Mouse (Mus musculus): ENCODE measurements at regions not wholly inside any gene's neighbourhood (a gene's known extent, or its start where the extent isn't known, plus 50 kb on each side); places are given as distances from the start of the nearest gene placed in this dataset.
A peak's percentile ranks its signal among the peaks of the same experiment; 100 is the strongest.
"Not testable (repeated sequence)": the region's sequence is repeated elsewhere in the genome, so short reads cannot be mapped to it uniquely, and the experiment has no call there.

DNA sequence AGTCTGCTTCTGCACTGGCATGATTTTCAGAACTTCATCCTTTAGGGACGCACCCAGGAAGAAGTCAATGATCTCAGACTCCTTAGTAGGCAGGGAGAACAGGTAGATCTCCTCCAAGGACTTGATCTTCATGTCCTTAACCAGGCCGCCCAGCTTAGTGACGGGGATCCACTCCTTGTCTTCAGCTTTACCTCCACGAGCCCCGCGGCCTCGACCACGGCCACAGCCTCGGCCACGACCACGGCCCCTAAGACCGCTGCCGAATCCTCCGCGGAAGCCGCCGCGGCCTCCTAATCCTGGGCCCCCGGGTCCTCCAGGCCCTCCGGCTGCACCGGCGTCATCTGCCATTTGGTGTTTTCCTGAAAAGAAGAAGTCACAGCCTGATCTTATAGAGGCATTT, 128.0 kb upstream of the Stt3b start:
- not testable (repeated sequence) for H3K4me2 ChIP-seq (replicated peaks; ENCODE audit: low read depth, low read length); H3K27ac ChIP-seq (ENCODE audit: low read depth, low read length); H3K9ac ChIP-seq (ENCODE audit: low read depth, low read length); ATAC-seq (ENCODE audit: low FRiP score); H3K36me3 ChIP-seq (ENCODE audit: control insufficient read depth, insufficient read depth, low read length); H3K9me3 ChIP-seq (ENCODE audit: control insufficient read depth, low read length); H3K4me3 ChIP-seq (ENCODE audit: low read depth, low read length); H3K4me1 ChIP-seq (replicated peaks; ENCODE audit: control insufficient read depth, insufficient read depth, low read length); H3K27me3 ChIP-seq (ENCODE audit: control insufficient read depth, insufficient read depth, low read length); DNase-seq (ENCODE audit: low spot score)
- whole genome bisulfite sequencing: 96% methylated on average over 17 of the region's 22 CpGs

DNA sequence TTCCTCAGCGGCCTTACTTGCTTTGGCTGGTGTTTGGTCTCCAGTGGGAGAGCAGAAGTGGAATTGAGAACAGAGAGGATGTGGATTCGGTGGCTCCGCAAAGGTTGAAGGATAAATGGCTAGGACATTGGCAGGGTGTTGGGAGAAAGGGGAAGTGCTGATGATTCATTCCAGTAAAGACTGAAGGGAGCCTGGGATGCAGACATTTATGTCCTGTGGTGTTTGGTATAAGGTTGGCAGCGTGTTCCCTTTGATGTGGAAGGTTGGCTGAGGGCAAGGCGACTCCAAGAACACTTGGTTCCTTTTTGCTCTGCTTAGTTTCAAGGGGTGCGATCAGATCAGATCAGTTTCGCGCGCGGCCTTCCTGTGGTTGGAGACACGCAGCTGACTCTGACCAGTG, 136.5 kb upstream of the Stt3b start:
- no peak for ATAC-seq (ENCODE audit: low FRiP score)
- Histone ChIP-seq H3K36me3 (ENCODE audit: control insufficient read depth, insufficient read depth, low read length) (no peaks in the 10 kb centered on the region), H3K27ac (ENCODE audit: low read depth, low read length) (no peak overlapping the region), H3K4me1 (replicated peaks; ENCODE audit: control insufficient read depth, insufficient read depth, low read length) (no peaks in the 10 kb centered on the region), H3K9ac (ENCODE audit: low read depth, low read length) (no peak overlapping the region), H3K4me3 (ENCODE audit: low read depth, low read length) (no peak overlapping the region), H3K27me3 (ENCODE audit: control insufficient read depth, insufficient read depth, low read length) (no peaks in the 10 kb centered on the region), H3K4me2 (replicated peaks; ENCODE audit: low read depth, low read length) (no peak overlapping the region), H3K9me3 (ENCODE audit: control insufficient read depth, low read length) (no peaks in the 10 kb centered on the region)
- WGBS: 80% methylated on average over 11 of the region's 11 CpGs
- DNase-seq (ENCODE audit: low spot score): no peak

DNA sequence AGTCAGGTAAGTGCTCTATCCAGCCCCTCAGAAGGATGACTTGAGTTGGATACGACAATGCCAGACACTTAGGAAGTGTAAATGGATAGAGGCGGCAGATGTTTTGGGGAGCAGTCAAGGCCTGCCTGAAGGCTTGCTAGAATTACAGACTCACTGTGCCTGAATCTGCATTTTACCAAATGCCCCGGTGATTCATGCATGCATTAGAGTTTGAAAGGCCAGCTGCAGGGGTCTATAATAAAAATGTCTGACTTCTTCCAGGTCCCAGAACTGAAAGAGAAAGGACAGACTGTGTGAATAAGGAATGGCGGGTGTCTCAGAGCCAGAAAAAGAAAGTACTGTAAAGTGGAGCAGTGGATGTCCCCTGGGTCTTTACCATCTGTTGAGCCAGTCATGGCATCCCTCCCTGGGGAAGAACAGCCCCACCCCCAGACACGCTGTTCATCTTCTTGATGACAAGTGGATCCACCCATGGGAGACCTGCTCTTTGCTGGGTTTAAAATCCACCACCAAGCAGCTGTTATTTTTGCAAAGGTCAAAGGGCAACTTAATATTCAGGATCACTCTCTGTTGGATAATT, 140.6 kb upstream of the Stt3b start:
- H3K27ac ChIP-seq (ENCODE audit: low read depth, low read length): no peak overlapping the region

DNA sequence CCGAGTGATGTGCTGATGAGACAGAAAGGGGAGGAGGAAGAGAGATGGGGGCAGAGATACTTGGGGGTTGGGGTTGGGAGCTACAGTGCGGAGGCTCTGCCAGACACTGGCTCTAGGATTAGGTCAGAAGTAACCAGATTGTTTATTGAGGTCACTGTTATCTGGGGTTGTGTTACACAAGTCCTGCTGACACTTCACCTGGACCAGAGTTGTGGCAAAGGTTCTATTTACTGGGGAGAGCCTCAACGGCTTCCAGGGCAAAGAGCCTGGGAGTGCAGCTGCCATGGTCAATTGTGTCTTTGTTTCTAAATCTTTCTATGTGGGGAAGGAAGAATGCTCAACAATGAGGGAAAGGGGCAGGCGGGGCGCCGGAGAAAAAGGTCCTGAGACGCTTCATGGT, 144.6 kb upstream of the Stt3b start:
- H3K27ac ChIP-seq (ENCODE audit: low read depth, low read length): no peak overlapping the region
- H3K4me2 ChIP-seq (replicated peaks; ENCODE audit: low read depth, low read length): no peak overlapping the region
- H3K4me1 ChIP-seq (replicated peaks; ENCODE audit: control insufficient read depth, insufficient read depth, low read length): no peaks in the 10 kb centered on the region
- DNase-seq (ENCODE audit: low spot score): no peak
- no peak overlapping the region for H3K9ac ChIP-seq (ENCODE audit: low read depth, low read length)
- H3K27me3 ChIP-seq (ENCODE audit: control insufficient read depth, insufficient read depth, low read length): no peaks in the 10 kb centered on the region
- H3K4me3 ChIP-seq (ENCODE audit: low read depth, low read length): no peak overlapping the region
- H3K9me3 ChIP-seq (ENCODE audit: control insufficient read depth, low read length): no peaks in the 10 kb centered on the region
- WGBS: 67% methylated on average over 7 of the region's 7 CpGs
- no peak for ATAC-seq (ENCODE audit: low FRiP score)
- no peaks in the 10 kb centered on the region for H3K36me3 ChIP-seq (ENCODE audit: control insufficient read depth, insufficient read depth, low read length)

More for the DNA sequence above, 140.6 kb upstream of the Stt3b start:
- DNase-seq (ENCODE audit: low spot score): peak; percentile 23
- Histone ChIP-seq H3K4me2 (replicated peaks; ENCODE audit: low read depth, low read length) (no peak overlapping the region), H3K9me3 (ENCODE audit: control insufficient read depth, low read length) (no peaks in the 10 kb centered on the region), H3K4me3 (ENCODE audit: low read depth, low read length) (no peak overlapping the region), H3K36me3 (ENCODE audit: control insufficient read depth, insufficient read depth, low read length) (no peaks in the 10 kb centered on the region), H3K9ac (ENCODE audit: low read depth, low read length) (no peak overlapping the region), H3K27me3 (ENCODE audit: control insufficient read depth, insufficient read depth, low read length) (no peaks in the 10 kb centered on the region), H3K4me1 (replicated peaks; ENCODE audit: control insufficient read depth, insufficient read depth, low read length) (no peaks in the 10 kb centered on the region)
- 70% methylated on average over 5 of the region's 5 CpGs for WGBS
- peak; percentile 35 for ATAC-seq (ENCODE audit: low FRiP score)

DNA sequence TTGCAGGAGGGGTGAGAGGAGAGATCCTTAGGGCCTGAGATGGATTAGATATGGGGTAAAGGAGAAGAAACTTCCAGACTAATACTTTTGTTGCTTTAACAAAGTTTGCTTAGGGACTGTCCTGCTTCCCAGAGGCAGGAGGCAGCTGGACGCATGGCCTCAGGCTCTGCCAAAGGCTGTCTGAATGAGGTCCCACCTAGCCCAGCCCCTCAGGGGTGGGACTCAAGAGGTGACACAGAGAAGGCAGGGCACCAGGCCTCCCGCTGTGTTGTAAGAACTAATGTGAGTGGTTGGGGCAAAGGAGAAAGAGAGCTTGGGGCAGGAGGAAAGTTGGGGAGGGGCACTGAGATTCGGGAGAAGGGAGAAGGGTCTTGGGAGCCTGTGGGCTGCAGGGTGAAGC, 145.9 kb upstream of the Stt3b start:
- 40% methylated on average over 3 of the region's 3 CpGs for WGBS

DNA sequence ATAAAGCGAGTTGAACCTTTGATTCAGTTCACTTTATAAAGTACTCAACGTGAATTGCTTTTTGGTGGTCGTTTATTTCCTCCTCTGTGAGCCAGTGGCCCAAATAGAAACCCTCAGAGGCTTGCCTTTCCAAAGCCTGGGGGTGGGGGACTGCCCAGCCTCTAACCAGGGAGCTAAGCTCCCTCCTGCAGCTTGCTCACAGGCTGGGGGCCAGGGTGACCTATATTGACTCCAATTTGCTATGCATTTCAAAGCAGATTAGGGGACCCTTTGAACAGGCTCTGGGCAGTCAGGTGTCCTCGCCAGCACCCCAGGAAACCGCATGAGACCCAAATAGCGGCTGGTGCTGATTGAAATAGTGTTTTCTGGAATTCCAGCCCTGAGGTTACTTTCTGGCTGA, 146.4 kb upstream of the Stt3b start:
- no peak overlapping the region for H3K9ac ChIP-seq (ENCODE audit: low read depth, low read length)
- DNase-seq (ENCODE audit: low spot score) (no peak), ATAC-seq (ENCODE audit: low FRiP score) (no peak)
- no peak overlapping the region for H3K4me3 ChIP-seq (ENCODE audit: low read depth, low read length)
- WGBS: 25% methylated on average over 6 of the region's 6 CpGs
- no peaks in the 10 kb centered on the region for H3K36me3 ChIP-seq (ENCODE audit: control insufficient read depth, insufficient read depth, low read length)
- H3K9me3 ChIP-seq (ENCODE audit: control insufficient read depth, low read length): no peaks in the 10 kb centered on the region
- H3K4me1 ChIP-seq (replicated peaks; ENCODE audit: control insufficient read depth, insufficient read depth, low read length): no peaks in the 10 kb centered on the region
- no peaks in the 10 kb centered on the region for H3K27me3 ChIP-seq (ENCODE audit: control insufficient read depth, insufficient read depth, low read length)
- H3K4me2 ChIP-seq (replicated peaks; ENCODE audit: low read depth, low read length): no peak overlapping the region
- no peak overlapping the region for H3K27ac ChIP-seq (ENCODE audit: low read depth, low read length)

More for the DNA sequence above, 145.9 kb upstream of the Stt3b start:
- no peaks in the 10 kb centered on the region for H3K9me3 ChIP-seq (ENCODE audit: control insufficient read depth, low read length)
- H3K27me3 ChIP-seq (ENCODE audit: control insufficient read depth, insufficient read depth, low read length): no peaks in the 10 kb centered on the region
- ATAC-seq (ENCODE audit: low FRiP score) (no peak), DNase-seq (ENCODE audit: low spot score) (no peak)
- no peaks in the 10 kb centered on the region for H3K4me1 ChIP-seq (replicated peaks; ENCODE audit: control insufficient read depth, insufficient read depth, low read length)
- no peak overlapping the region for H3K4me3 ChIP-seq (ENCODE audit: low read depth, low read length)
- H3K9ac ChIP-seq (ENCODE audit: low read depth, low read length): no peak overlapping the region
- H3K4me2 ChIP-seq (replicated peaks; ENCODE audit: low read depth, low read length): no peak overlapping the region
- no peaks in the 10 kb centered on the region for H3K36me3 ChIP-seq (ENCODE audit: control insufficient read depth, insufficient read depth, low read length)
- H3K27ac ChIP-seq (ENCODE audit: low read depth, low read length): no peak overlapping the region

DNA sequence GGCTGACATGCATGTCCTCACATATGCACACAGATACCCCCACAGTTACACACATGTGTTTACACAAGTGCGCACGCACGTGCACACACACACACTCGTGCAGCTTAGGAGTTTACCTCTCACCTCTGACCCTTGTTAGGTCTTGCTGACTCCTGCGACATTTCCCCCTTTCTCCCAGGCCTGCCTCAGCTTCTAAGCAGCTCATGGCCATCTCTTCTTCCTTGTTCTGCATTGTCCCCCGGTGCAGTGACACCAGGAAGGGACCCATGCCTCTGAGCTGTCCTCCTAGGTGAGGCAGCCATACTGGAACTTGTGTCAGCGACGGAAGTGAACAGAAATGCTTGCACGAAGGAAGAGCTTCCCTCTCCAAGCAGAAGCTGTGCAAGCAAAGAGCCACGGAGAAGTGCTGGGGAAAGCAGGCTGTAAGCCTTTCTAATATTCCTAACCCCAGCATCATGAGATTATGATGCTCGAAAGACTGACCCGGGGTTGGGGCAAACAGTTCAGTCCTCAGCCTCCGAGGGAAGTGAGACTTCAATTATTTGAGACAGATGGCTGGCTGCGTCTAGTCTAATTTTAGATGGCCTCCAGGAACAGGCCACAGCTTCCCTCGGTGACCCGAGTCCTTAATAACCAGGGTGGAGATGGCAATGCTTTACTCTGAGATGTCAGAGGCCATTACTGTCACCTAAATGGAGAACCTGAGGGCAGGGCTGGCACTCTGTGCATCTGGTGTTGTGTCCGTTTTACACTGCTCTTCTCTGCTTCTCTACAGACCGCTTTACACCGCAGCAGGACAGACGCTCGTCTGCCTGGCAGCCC, 147.9 kb upstream of the Stt3b start:
- no peaks in the 10 kb centered on the region for H3K4me1 ChIP-seq (replicated peaks; ENCODE audit: control insufficient read depth, insufficient read depth, low read length)
- no peaks in the 10 kb centered on the region for H3K27me3 ChIP-seq (ENCODE audit: control insufficient read depth, insufficient read depth, low read length)
- WGBS: 71% methylated on average over 21 of the region's 21 CpGs
- H3K27ac ChIP-seq (ENCODE audit: low read depth, low read length): peak overlapping the region; percentile 42; the same call in 1 of the 2 replicates
- DNase-seq (ENCODE audit: low spot score): no peak
- H3K4me3 ChIP-seq (ENCODE audit: low read depth, low read length): no peak overlapping the region
- no peak overlapping the region for H3K9ac ChIP-seq (ENCODE audit: low read depth, low read length)
- no peaks in the 10 kb centered on the region for H3K9me3 ChIP-seq (ENCODE audit: control insufficient read depth, low read length)
- H3K4me2 ChIP-seq (replicated peaks; ENCODE audit: low read depth, low read length): no peak overlapping the region
- ATAC-seq (ENCODE audit: low FRiP score): no peak
- H3K36me3 ChIP-seq (ENCODE audit: control insufficient read depth, insufficient read depth, low read length): no peaks in the 10 kb centered on the region

DNA sequence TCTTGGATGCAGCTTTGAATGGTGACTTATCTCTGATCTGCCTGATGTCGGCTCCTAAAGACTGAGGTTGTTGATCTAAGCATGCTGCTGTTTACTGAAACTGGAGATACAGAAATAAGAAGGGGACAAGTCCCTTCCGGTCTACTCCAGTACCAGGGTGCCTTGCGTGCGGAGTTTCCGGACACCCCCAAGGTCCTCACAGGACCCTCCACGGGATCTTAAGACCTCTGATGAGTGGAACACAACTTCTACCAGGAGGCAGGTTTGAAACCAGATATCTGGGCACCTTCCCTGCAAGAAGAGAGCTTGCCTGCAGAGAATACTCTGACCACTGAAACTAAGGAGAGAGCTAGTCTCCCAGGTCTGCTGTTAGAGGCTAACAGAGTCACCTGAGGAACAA, 148.9 kb upstream of the Stt3b start:
- H3K36me3 ChIP-seq (ENCODE audit: control insufficient read depth, insufficient read depth, low read length); H3K4me2 ChIP-seq (replicated peaks; ENCODE audit: low read depth, low read length); H3K27me3 ChIP-seq (ENCODE audit: control insufficient read depth, insufficient read depth, low read length); H3K4me3 ChIP-seq (ENCODE audit: low read depth, low read length); H3K9me3 ChIP-seq (ENCODE audit: control insufficient read depth, low read length); H3K9ac ChIP-seq (ENCODE audit: low read depth, low read length); DNase-seq (ENCODE audit: low spot score); H3K4me1 ChIP-seq (replicated peaks; ENCODE audit: control insufficient read depth, insufficient read depth, low read length); ATAC-seq (ENCODE audit: low FRiP score): not testable (repeated sequence)
- H3K27ac ChIP-seq (ENCODE audit: low read depth, low read length): 0 out of 2 replicates have a peak overlapping the region, but pooled peaks have one; percentile 39
- WGBS: 97% methylated on average over 6 of the region's 6 CpGs

DNA sequence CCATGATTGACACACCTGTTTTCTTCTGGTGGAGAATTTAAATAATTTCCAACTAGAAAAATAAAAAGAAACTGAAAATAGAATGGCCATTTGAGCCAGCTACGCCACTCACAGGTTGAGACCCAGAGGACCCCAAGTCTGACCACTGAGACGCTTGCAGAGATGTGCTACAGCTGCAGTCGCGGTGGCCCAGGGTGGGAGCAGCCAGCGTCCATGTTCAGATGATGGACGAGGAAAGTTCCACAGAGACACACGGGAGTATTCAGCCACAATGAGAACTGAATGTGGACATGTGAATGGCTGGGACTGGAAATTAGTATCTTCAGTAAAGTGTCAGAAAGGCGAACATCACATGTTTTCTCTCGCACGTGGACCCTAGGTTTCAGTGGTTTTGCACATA, 155.1 kb upstream of the Stt3b start:
- WGBS: 87% methylated on average over 10 of the region's 10 CpGs

More for the DNA sequence above, 155.1 kb upstream of the Stt3b start:
- no peak overlapping the region for H3K9ac ChIP-seq (ENCODE audit: low read depth, low read length)
- H3K4me1 ChIP-seq (replicated peaks; ENCODE audit: control insufficient read depth, insufficient read depth, low read length): no peaks in the 10 kb centered on the region
- no peaks in the 10 kb centered on the region for H3K27me3 ChIP-seq (ENCODE audit: control insufficient read depth, insufficient read depth, low read length)
- no peak for ATAC-seq (ENCODE audit: low FRiP score)
- no peaks in the 10 kb centered on the region for H3K9me3 ChIP-seq (ENCODE audit: control insufficient read depth, low read length)
- no peak overlapping the region for H3K27ac ChIP-seq (ENCODE audit: low read depth, low read length)
- H3K4me3 ChIP-seq (ENCODE audit: low read depth, low read length): no peak overlapping the region
- no peak for DNase-seq (ENCODE audit: low spot score)
- H3K36me3 ChIP-seq (ENCODE audit: control insufficient read depth, insufficient read depth, low read length): no peaks in the 10 kb centered on the region
- no peak overlapping the region for H3K4me2 ChIP-seq (replicated peaks; ENCODE audit: low read depth, low read length)

Measured in hindbrain, embryonic 11.5 days (tissue).